Mouse (Mus musculus) thymus, postnatal 4 days (tissue): Measurements from ENCODE around the gene Mpp1.
A peak's percentile ranks its signal among the peaks of the same experiment; 100 is the strongest.

Source experiments
- DNase-seq: peaks from one replicate; pipeline ENCODE4 v3.0.0; 2021

Gene Mpp1

DNA sequence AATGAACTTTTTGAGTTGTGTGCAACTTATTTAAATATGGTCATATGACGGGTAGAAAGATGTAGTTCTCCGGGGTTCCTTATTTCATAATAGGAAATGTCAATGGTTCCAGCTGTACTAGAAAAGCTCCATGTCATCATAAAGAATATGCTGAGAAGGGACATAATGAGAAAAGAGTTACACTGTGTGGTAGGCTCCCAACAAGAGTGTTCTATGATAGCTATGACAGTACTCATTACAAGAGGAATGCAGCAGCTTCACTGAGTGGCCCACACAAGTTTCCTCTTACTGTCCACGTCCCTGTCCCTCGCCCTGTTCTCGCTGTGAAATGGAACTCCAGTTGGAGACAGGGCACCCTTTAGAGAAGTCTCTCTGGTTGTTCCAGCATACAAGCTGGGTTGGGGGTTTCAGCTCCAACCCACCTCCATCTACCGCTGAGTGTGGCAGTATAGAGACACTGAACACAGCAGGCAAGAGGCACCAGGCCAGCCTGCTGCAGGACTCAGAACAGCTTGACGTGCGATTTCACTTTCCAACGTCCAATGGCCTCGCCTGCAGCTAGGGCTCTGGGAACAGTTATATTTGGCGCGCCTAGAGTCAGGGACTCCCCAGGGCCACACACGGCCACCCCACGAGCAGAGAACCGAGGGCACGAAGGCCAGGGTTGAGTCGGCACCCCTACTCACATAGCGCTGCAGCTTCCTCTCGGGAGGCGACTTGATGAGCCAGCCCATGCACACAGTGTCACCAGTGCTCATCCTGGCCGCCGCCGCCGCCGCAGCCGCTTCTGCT, 46.6 kb downstream of the Mpp1 start:
- DNase-seq: no peak

DNA sequence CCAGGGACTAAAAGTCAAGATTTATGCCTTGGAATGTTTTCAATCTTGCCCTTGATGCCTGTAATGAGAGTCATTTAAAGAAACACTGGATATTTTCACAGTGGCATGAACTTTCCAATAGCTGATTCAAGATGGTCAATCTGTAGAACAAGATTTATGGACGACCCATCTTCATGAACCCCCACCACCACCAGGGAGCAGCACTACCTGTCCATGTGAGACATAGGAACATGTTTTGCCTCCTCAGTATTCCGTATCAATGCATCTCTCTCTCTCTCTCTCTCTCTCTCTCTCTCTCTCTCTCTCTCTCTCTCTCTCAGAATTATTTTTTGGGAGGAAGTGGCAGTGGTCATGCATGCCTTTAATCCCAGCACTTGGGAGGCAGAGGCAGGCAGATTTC, 48.5 kb downstream of the Mpp1 start:
- peak; percentile 36 for DNase-seq
